Mouse (Mus musculus) left cerebral cortex, postnatal 10 days (tissue): ENCODE data around the gene Naxe. TPM values are rescaled to one million over a fixed set of nuclear protein-coding genes. Genes with fewer than 3 reads are reported as not detected.

Experiments
- total RNA-seq, 2 experiments: library from RNA; stranded (reverse); gene quantifications; 2 replicates each; pipeline ENCODE4 v1.2.3; 2021

The Naxe gene
- total RNA-seq, 2 experiments from 2014 or later = 60.7 to 67.8 TPM

Other genes starting within 250 kb of the Naxe start
- 1 to 10 TPM; 7.6 TPM for gene Pear1, start 234.2 kb downstream of the Naxe start, total RNA-seq
- gene Sh2d2a, start 211.7 kb downstream of the Naxe start, total RNA-seq = not detected
- 10 to 100 TPM; 63.0 to 63.8 TPM for gene Prcc, start 172.9 kb downstream of the Naxe start, total RNA-seq
- gene Hdgf, start 152.2 kb downstream of the Naxe start, total RNA-seq = 100 to 1,000 TPM; 120 to 123 TPM
- 10 to 100 TPM; 45.7 to 50.5 TPM for gene Mrpl24, start 139.0 kb downstream of the Naxe start, total RNA-seq
- 10 to 100 TPM; 17.0 to 17.3 TPM for gene Isg20l2, start 128.2 kb downstream of the Naxe start, total RNA-seq
- gene Rrnad1, start 127.8 kb downstream of the Naxe start, total RNA-seq = 10 to 100 TPM; 16.6 to 18.8 TPM
- gene Crabp2, start 109.8 kb downstream of the Naxe start, total RNA-seq = 1 to 10 TPM; 4.9 to 5.7 TPM
- 10 to 100 TPM in 1 of 2 experiments, 1 to 10 TPM in 1; 9.9 to 11.4 TPM for gene Nes, start 87.4 kb downstream of the Naxe start, total RNA-seq
- 100 to 1,000 TPM; 262 to 273 TPM for gene Bcan, start 58.3 kb downstream of the Naxe start, total RNA-seq
- gene Hapln2, start 30.9 kb downstream of the Naxe start, total RNA-seq = 1 to 10 TPM in 1 of 2 experiments, under 1 TPM in 1; 0.26 to 1.3 TPM
- 10 to 100 TPM; 20.8 to 24.2 TPM for gene Gpatch4, start 15.4 kb downstream of the Naxe start, total RNA-seq
- not detected for gene Ttc24, start 19.8 kb upstream of the Naxe start, total RNA-seq
- 1 to 10 TPM; 1.9 to 2.0 TPM for gene Iqgap3, start 23.5 kb upstream of the Naxe start, total RNA-seq
- gene Mef2d, start 83.9 kb upstream of the Naxe start, total RNA-seq = 100 to 1,000 TPM; 149 to 160 TPM
- under 1 TPM; 0.26 to 0.41 TPM for gene Rhbg, start 196.2 kb upstream of the Naxe start, total RNA-seq
- under 1 TPM in 1 of 2 experiments, not detected in 1; 0.81 TPM for gene Gm38392, start 228.7 kb upstream of the Naxe start, total RNA-seq
- 1 to 10 TPM; 6.3 TPM for gene Tsacc, start 238.5 kb upstream of the Naxe start, total RNA-seq
- 100 to 1,000 TPM; 215 to 224 TPM for gene Cct3, start 238.6 kb upstream of the Naxe start, total RNA-seq